Mouse (Mus musculus) kidney, embryonic 14.5 days (tissue): ENCODE results near the gene Mrpl27. TPM values are rescaled to one million over a fixed set of nuclear protein-coding genes. Genes with fewer than 3 reads are reported as not detected.
"Not testable (repeated sequence)": the region's sequence is repeated elsewhere in the genome, so short reads cannot be mapped to it uniquely, and the experiment has no call there.

Experiments
- ATAC-seq: fragments of 200-750 bp; cut with Nextera tagmentation; 2 replicates; pipeline ENCODE4 v1.8.0; 2017; ENCODE audit warnings: moderate number of reproducible peaks, mild to moderate bottlenecking, moderate TSS enrichment, moderate library complexity; ENCODE audit not compliant: low FRiP score, low TSS enrichment
- H3K27ac ChIP-seq: fragments of 300-500 bp; sonication (generic); 2 replicates; pipeline ENCODE4 v1.5.1; 2014; ENCODE audit warnings: low read depth, mild to moderate bottlenecking, low read length, moderate library complexity, mixed read lengths
- H3K27me3 ChIP-seq: fragments of 300-500 bp; sonication (generic); 2 replicates; pipeline ENCODE4 v1.6.1; 2014; ENCODE audit warnings: mild to moderate bottlenecking, low read length; ENCODE audit not compliant: control insufficient read depth, insufficient read depth
- H3K36me3 ChIP-seq: fragments of 300-500 bp; sonication (generic); 2 replicates; pipeline ENCODE4 v1.6.1; 2014; ENCODE audit warnings: low read length, mixed read lengths; ENCODE audit not compliant: control insufficient read depth, insufficient read depth
- H3K4me1 ChIP-seq: fragments of 300-500 bp; sonication (generic); 2 replicates; pipeline ENCODE4 v1.6.1; 2014; ENCODE audit warnings: low read length, mixed read lengths; ENCODE audit not compliant: control insufficient read depth, insufficient read depth
- H3K4me2 ChIP-seq: fragments of 300-500 bp; sonication (generic); replicated peaks from 2 replicates; pipeline ENCODE4 v1.6.1; 2014; ENCODE audit warnings: low read depth, mild to moderate bottlenecking, low read length
- H3K4me3 ChIP-seq: fragments of 300-500 bp; sonication (generic); 2 replicates; pipeline ENCODE4 v1.5.1; 2014; ENCODE audit warnings: mild to moderate bottlenecking, low read length
- H3K9ac ChIP-seq: fragments of 300-500 bp; sonication (generic); 2 replicates; pipeline ENCODE4 v1.6.1; 2014; ENCODE audit warnings: low read depth, mild to moderate bottlenecking, low read length, moderate library complexity
- H3K9me3 ChIP-seq: fragments of 300-500 bp; sonication (generic); 2 replicates; pipeline ENCODE4 v1.6.1; 2016; ENCODE audit warnings: low read length; ENCODE audit not compliant: control insufficient read depth
- WGBS: fragments of 180-500 bp; shearing (Covaris S2); extraction: QIAGEN DNeasy Blood & Tissue Kit; methylation state at CpG from one replicate; pipeline ENCODE4 v1.1.7; 2014; 5-methylcytosine and 5-hydroxymethylcytosine counted together
- polyA plus RNA-seq: library from polyadenylated mRNA; unstranded; fragments of >200 nt; fragmentation: Nextera tagmentation; extraction: Ambion mirVana; gene quantifications from 2 replicates; pipeline ENCODE4 v1.2.1, GENCODE M21; 2014

Mrpl27 gene
- polyA plus RNA-seq, 1 experiment from 2014 or later = 154 TPM

DNA sequence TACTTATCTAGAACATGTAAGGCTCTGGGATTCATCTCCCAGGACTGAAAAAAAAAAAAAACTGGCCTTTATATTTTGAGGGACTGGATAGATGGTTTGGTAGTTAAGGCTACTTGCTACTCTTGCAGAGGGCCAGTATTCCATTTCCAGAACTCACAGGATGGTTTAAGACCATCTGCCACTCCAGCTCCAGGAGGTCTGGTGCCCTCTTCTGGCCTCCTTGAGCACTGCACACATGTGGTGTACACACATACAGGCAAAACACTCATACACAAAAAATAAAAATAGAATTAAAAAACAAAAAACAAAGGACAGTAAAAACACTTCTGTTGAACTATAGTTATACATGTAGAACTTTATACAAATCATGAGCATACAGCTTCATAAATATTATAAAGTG, 27.1 kb downstream of the Mrpl27 start:
- Histone ChIP-seq H3K9me3 (no peaks in the 10 kb centered on the region), H3K36me3 (no peaks in the 10 kb centered on the region), H3K27me3 (no peaks in the 10 kb centered on the region), H3K9ac (no peak overlapping the region), H3K4me1 (peaks cover 9% of the 10 kb centered on the region), H3K4me3 (no peak overlapping the region), H3K4me2 (no peak overlapping the region), H3K27ac (no peak overlapping the region)
- no peak for ATAC-seq

DNA sequence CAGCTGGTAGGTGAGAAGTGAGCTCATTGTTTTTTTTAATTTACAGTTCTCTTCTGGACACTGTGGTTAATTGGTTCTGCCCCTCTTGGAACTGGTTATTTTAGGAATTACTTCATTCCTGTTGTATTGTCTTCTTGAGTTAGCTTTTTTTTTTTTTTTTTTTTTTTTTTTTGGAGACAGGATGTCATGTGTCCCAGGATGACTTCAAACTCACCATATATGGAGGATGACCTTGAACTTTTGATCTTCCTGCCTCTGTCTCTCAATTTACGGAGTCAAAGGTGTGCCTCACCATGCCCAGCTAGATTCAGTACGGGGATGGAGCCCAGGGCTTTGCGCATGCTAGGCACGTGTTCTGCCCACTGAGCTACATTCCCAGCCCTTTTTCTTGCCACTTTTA, 28.1 kb downstream of the Mrpl27 start:
- Histone ChIP-seq H3K4me3 (no peak overlapping the region), H3K36me3 (no peaks in the 10 kb centered on the region), H3K27me3 (no peaks in the 10 kb centered on the region), H3K4me1 (no peaks in the 10 kb centered on the region), H3K9me3 (no peaks in the 10 kb centered on the region), H3K4me2 (no peak overlapping the region), H3K9ac (no peak overlapping the region), H3K27ac (no peak overlapping the region)
- 85% methylated on average over 4 of the region's 4 CpGs for WGBS
- no peak for ATAC-seq

DNA sequence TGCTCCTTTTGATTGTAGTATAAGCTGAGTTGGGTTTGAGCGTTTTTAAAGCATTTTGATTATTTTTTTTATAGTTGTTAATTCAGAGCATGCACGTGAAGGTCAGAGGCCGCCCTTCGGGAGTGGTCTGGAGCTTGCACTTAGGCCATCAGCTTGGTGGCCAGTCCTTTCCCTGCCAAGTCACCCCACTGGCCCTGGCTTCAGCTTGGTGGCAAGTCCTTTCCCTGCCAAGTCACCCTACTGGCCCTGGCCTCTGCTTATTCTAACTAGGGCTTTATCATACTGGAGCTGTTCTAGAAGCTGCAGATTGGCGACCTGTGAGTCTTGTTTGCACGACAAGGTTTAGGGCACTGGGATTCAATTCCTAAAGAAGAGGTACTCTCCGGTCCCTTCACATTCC, 28.9 kb downstream of the Mrpl27 start:
- no peaks in the 10 kb centered on the region for H3K27me3 ChIP-seq
- H3K4me2 ChIP-seq = no peak overlapping the region
- no peaks in the 10 kb centered on the region for H3K36me3 ChIP-seq
- H3K4me1 ChIP-seq = no peaks in the 10 kb centered on the region
- no peak overlapping the region for H3K4me3 ChIP-seq
- 82% methylated on average over 7 of the region's 7 CpGs for WGBS
- H3K9me3 ChIP-seq = no peaks in the 10 kb centered on the region
- no peak overlapping the region for H3K27ac ChIP-seq
- H3K9ac ChIP-seq = no peak overlapping the region
- no peak for ATAC-seq

DNA sequence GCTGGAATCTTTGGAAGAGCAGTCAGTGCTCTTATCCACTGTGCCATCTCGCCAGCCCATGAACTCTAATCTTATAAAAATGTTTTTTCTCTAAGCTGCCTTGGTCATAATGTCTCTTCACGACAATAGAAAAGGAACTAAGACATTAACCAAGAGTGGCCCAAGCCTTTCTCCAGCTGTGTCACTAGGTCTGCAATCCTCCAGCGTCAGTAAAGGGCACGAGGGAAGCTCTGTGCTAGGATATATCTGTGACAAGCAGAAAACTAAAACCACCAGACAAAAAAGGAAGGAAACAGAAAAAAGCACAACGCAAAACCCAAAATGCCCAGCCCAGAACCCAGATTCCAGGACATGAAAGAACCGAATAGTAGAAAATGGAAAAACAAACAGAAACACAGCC, 33.6 kb downstream of the Mrpl27 start:
- Histone ChIP-seq H3K4me2 (no peak overlapping the region), H3K27ac (no peak overlapping the region), H3K4me3 (no peak overlapping the region), H3K4me1 (no peaks in the 10 kb centered on the region), H3K9ac (no peak overlapping the region), H3K9me3 (no peaks in the 10 kb centered on the region), H3K36me3 (no peaks in the 10 kb centered on the region), H3K27me3 (no peaks in the 10 kb centered on the region)
- no peak for ATAC-seq
- WGBS = 85% methylated on average over 6 of the region's 6 CpGs

DNA sequence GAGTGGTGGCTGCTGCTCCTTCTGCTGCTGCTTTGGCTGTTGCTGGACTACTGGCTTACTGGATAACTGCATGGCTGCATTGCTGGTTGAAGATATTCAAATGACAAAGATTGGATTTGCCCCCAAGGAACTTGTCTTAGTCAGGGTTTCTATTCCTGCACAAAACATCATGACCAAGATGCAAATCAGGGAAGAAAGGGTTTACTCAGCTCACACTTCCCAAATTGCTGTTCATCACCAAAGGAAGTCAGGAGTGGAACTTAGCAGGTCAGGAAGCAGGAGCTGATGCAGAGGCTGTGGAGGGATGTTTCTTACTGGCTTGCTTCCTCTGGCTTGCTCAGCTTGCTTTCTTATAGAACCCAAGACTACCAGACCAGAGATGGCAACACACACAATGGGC, 38.9 kb downstream of the Mrpl27 start:
- not testable (repeated sequence) for H3K27ac ChIP-seq, H3K9me3 ChIP-seq, ATAC-seq, H3K36me3 ChIP-seq, H3K4me3 ChIP-seq, H3K27me3 ChIP-seq, H3K4me1 ChIP-seq, H3K4me2 ChIP-seq, H3K9ac ChIP-seq

DNA sequence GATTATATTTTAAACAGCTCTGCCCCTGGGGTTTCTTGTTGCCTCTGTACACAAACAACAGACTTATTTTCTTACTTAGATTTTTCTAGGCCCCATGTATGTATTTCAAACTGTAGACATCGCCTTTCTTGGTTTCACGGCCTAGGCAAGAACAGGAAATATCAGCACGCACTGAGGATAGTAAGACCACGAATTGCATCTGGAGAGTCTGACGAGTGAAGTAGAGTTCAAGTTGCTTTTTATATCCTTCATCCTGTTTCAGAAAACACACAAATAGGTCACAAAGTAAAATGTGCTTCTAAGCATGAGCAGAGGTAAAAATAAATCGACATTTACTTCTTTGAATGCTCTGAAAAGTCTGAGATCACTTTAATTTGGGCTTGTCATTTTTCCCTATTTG, 41.9 kb downstream of the Mrpl27 start:
- H3K36me3 ChIP-seq = no peaks in the 10 kb centered on the region
- no peaks in the 10 kb centered on the region for H3K27me3 ChIP-seq
- ATAC-seq = no peak
- 60% methylated on average over 6 of the region's 6 CpGs for WGBS
- H3K27ac ChIP-seq = no peak overlapping the region
- H3K4me3 ChIP-seq = no peak overlapping the region
- H3K4me1 ChIP-seq = no peaks in the 10 kb centered on the region
- H3K4me2 ChIP-seq = no peak overlapping the region
- no peak overlapping the region for H3K9ac ChIP-seq
- no peaks in the 10 kb centered on the region for H3K9me3 ChIP-seq

DNA sequence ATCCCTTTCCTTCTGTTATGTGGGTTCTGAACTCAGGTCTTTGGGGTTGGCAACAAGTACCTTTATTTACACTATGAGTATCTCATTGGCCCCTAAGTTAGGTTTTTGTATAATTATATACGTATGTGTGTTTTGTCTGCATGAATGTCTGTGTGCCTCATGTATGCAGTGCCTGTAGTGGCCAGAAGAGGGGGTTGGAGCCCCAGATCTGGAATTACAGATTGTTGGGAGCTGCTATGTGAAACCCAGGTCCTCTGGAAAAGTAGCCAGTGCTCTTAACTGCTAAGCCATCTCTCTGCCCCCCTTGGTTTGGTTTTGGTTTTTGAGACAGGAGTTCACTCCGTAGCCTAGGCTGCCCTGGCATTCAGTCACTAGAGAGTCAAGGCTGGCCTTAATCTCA, 43.6 kb downstream of the Mrpl27 start:
- H3K4me1 ChIP-seq = no peaks in the 10 kb centered on the region; the same call in 1 of the 2 replicates
- no peaks in the 10 kb centered on the region for H3K27me3 ChIP-seq
- H3K9me3 ChIP-seq = no peaks in the 10 kb centered on the region
- WGBS = 98% methylated on average over 2 of the region's 2 CpGs
- H3K4me2 ChIP-seq = no peak overlapping the region
- H3K27ac ChIP-seq = no peak overlapping the region
- ATAC-seq = no peak
- no peak overlapping the region for H3K9ac ChIP-seq
- no peak overlapping the region for H3K4me3 ChIP-seq
- H3K36me3 ChIP-seq = no peaks in the 10 kb centered on the region

DNA sequence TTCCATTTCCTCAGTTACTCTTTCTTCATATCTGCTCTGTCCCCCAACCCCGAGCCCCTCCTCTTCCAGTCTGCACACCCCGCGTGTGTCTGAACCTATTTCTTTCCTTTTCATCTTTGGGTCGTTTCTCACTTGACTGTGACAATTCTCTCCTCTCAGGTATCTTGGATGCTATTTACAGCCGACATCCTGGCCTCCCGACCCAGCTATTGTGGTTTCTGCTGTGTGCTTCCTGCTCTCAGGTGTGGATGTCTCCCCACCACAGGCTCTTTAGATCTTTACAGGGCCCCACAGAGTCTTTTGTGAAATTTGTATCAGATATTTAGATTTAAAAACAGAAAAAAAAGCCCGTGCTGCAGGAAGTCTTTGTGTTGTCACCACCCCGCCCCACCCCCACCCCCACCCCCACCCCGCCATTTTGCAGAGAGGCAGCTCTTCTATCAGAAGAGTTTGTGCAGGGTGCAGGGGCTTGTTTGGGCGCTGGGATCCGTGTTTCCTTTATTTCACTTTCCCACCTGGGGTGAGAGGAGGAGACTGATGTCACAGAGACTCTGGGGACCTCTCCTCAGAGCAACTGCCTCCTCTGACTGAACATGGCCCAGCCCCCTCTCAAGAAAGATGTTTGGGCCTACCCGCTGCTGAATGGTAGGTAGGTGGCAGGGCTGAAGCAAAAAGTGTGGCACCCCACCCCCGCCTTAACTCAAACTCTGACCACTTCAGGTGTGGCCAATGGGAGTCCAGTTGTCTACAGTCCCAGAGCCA, 44.3 kb downstream of the Mrpl27 start:
- Histone ChIP-seq H3K27ac (no peak overlapping the region), H3K4me3 (no peak overlapping the region), H3K36me3 (no peaks in the 10 kb centered on the region), H3K4me2 (no peak overlapping the region), H3K9ac (no peak overlapping the region), H3K27me3 (no peaks in the 10 kb centered on the region), H3K4me1 (peaks cover 2% of the 10 kb centered on the region; the same call in 1 of the 2 replicates), H3K9me3 (no peaks in the 10 kb centered on the region)
- 36% methylated on average over 13 of the region's 13 CpGs for WGBS
- ATAC-seq = no peak

DNA sequence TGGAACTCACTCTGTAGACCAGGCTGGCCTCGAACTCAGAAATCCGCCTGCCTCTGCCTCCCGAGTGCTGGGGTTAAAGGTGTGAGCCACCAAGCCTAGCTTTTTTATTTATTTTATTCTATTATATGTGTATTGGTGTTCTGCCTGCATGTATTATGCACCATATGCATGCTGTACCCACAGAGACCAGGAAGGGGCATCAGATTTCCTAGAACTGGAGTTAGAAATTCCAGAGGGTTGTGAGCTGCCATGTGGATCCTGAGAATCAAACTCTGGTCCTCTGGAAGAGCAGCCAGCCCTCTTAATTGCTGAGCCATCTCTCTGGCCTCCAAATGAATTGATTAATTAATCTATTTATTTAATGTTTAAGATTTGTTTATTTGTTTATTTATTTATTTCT, 45.8 kb downstream of the Mrpl27 start:
- 98% methylated on average over 3 of the region's 3 CpGs for WGBS
- Histone ChIP-seq H3K4me3 (no peak overlapping the region), H3K9me3 (no peaks in the 10 kb centered on the region), H3K36me3 (no peaks in the 10 kb centered on the region), H3K27ac (no peak overlapping the region), H3K4me2 (no peak overlapping the region), H3K9ac (no peak overlapping the region), H3K4me1 (peaks cover 3% of the 10 kb centered on the region; the same call in 1 of the 2 replicates), H3K27me3 (no peaks in the 10 kb centered on the region)
- no peak for ATAC-seq
